Mouse (Mus musculus): ENCODE data around the gene Ctnnbip1. TPM values are rescaled to one million over a fixed set of nuclear protein-coding genes. Genes with fewer than 3 reads are reported as not detected.

Gene Ctnnbip1
- polyA plus RNA-seq (2015; fragmentation: Nextera tagmentation; extraction: Ambion mirVana), result 41.2 and 46.5 TPM in 2 replicates

DNA sequence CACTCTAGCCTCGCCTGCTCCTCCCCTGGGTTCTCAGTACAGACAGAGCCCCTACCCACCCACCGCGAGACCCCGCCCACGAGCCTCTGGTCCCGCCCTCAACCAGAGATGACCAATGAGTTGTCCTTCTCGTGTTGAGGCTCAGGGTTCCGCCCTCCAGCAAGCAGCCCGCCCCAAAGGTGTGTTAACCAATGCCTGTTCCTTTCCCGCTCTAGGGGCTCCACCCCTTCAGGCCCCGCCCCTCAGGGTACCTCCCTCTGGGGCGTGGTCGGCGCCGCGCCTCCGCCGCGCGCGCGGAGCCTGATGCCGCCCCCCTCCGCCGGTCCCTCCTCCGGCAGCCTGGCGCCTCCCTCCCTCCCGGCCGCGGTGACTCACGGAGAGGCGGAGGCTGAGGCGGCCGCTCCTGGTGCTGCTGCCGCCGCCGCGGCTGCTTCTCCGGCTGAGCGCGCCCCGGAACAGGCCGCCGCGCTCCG is at the start of gene Ctnnbip1:
TSS of gene Ctnnbip1 (plus strand) at position 369 of the 473 bp plus-strand sequence.
- Histone ChIP-seq H3K27ac (ENCODE audit: low read length) (peak within 1 kb of the TSS; percentile 66), H3K4me1 (ENCODE audit: control insufficient read depth, insufficient read depth, low read length) (peaks cover 8% of the 10 kb centered on the region; the same call in 1 of the 2 replicates), H3K36me3 (ENCODE audit: control insufficient read depth, insufficient read depth, low read length) (no peaks in the 10 kb centered on the region), H3K4me3 (ENCODE audit: low read length) (peak within 1 kb of the TSS; percentile 81), H3K9ac (ENCODE audit: low read depth, low read length) (peak within 1 kb of the TSS; percentile 90), H3K9me3 (ENCODE audit: control insufficient read depth, low read length) (no peaks in the 10 kb centered on the region), H3K27me3 (replicated peaks; ENCODE audit: control insufficient read depth, insufficient read depth, low read length) (no peaks in the 10 kb centered on the region), H3K4me2 (ENCODE audit: low read depth, low read length) (peak within 1 kb of the TSS; percentile 95)
- peak; percentile 98 for ATAC-seq
- under 1% methylated on average over 40 of the region's 46 CpGs for WGBS

DNA sequence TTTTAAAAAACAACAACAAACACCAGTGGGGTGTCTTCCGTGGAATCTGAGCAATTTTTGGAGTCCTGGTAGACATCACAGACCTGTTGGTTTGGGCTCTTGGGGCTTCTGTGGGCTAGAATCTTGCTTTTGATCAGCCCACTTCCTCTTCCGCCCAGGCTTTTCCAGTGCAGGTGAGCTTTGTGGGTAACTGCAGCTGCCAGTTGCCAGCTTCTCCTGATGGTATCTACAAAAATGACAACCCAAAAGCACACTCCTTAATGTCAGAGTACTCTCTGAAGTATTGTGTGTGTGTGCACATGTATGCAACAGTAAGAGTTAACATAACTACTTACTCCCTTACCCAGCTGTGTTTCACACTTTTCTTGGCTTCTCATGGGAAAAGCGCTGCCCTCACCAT is 48.5 kb upstream of the Ctnnbip1 start:
- H3K36me3 ChIP-seq (ENCODE audit: control insufficient read depth, insufficient read depth, low read length), result peaks cover 9% of the 10 kb centered on the region
- H3K27ac ChIP-seq (ENCODE audit: low read length), result no peak overlapping the region
- 94% methylated on average over 3 of the region's 3 CpGs for WGBS
- no peak overlapping the region for H3K9ac ChIP-seq (ENCODE audit: low read depth, low read length)
- no peaks in the 10 kb centered on the region for H3K27me3 ChIP-seq (replicated peaks; ENCODE audit: control insufficient read depth, insufficient read depth, low read length)
- H3K9me3 ChIP-seq (ENCODE audit: control insufficient read depth, low read length), result no peaks in the 10 kb centered on the region
- H3K4me3 ChIP-seq (ENCODE audit: low read length), result no peak overlapping the region
- no peaks in the 10 kb centered on the region for H3K4me1 ChIP-seq (ENCODE audit: control insufficient read depth, insufficient read depth, low read length)
- H3K4me2 ChIP-seq (ENCODE audit: low read depth, low read length), result no peak overlapping the region
- no peak for ATAC-seq

DNA sequence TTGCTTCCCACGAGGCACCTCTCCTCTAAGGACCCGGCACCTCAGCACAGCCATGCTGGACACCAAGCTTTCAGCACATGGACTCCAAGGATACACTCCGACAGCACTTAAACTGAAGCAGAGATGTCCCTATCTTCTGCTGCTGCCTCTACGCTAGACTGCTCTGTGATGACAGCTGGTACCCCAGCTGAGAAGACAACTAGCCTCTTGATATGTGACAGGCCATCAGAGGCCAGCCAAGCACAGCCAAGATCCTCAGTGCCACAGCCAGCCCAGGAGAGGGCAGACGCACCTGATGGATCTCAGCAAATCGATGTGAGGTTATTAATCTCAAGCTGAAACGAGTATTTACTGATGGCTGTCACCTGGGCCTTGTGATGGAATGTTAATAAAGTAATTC is 42.9 kb upstream of the Ctnnbip1 start:
- Histone ChIP-seq H3K9ac (ENCODE audit: low read depth, low read length) (no peak overlapping the region), H3K4me3 (ENCODE audit: low read length) (no peak overlapping the region), H3K9me3 (ENCODE audit: control insufficient read depth, low read length) (no peaks in the 10 kb centered on the region), H3K27ac (ENCODE audit: low read length) (no peak overlapping the region), H3K4me2 (ENCODE audit: low read depth, low read length) (no peak overlapping the region), H3K4me1 (ENCODE audit: control insufficient read depth, insufficient read depth, low read length) (no peaks in the 10 kb centered on the region), H3K36me3 (ENCODE audit: control insufficient read depth, insufficient read depth, low read length) (peaks cover 9% of the 10 kb centered on the region), H3K27me3 (replicated peaks; ENCODE audit: control insufficient read depth, insufficient read depth, low read length) (no peaks in the 10 kb centered on the region)
- WGBS, result 63% methylated on average over 7 of the region's 7 CpGs
- ATAC-seq, result no peak

DNA sequence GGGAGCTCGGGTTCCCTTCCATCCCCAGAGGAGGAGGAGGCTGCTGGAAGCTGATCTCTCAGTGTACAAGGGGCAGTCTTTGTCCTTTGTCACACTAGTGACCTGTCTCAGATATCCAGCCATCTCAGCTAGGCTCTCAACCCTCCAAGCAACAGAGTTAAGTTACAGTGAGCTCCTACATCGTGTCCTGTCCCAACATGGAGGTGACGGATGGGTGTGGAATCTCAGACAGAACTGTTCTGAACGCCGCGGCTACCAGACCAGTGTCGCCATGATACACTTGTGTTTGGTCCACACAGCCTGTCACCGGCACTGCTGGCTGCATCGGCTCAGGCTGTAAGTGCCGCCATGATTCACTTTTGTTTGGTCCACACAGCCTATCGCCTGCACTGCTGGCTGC is 41.0 kb upstream of the Ctnnbip1 start, which contains the start of gene Tmem274:
TSS of gene Tmem274 (plus strand) at position 301 of the 400 bp plus-strand sequence.
- peaks cover 9% of the 10 kb centered on the region; the same call in 1 of the 2 replicates for H3K36me3 ChIP-seq (ENCODE audit: control insufficient read depth, insufficient read depth, low read length)
- H3K4me2 ChIP-seq (ENCODE audit: low read depth, low read length), result no peak within 1 kb of the TSS
- no peak within 1 kb of the TSS for H3K9ac ChIP-seq (ENCODE audit: low read depth, low read length)
- WGBS, result 89% methylated on average over 11 of the region's 11 CpGs
- no peak within 1 kb of the TSS for H3K27ac ChIP-seq (ENCODE audit: low read length)
- ATAC-seq, result no peak
- no peak within 1 kb of the TSS for H3K4me3 ChIP-seq (ENCODE audit: low read length)
- no peaks in the 10 kb centered on the region for H3K4me1 ChIP-seq (ENCODE audit: control insufficient read depth, insufficient read depth, low read length)
- H3K9me3 ChIP-seq (ENCODE audit: control insufficient read depth, low read length), result no peaks in the 10 kb centered on the region
- H3K27me3 ChIP-seq (replicated peaks; ENCODE audit: control insufficient read depth, insufficient read depth, low read length), result no peaks in the 10 kb centered on the region

GRCm38 (mm10) chr4:149484566-149484965 is 33.5 kb upstream of the Ctnnbip1 start:
- peak overlapping the region; percentile 78 for H3K4me2 ChIP-seq (ENCODE audit: low read depth, low read length)
- peak overlapping the region; percentile 71 for H3K9ac ChIP-seq (ENCODE audit: low read depth, low read length)
- no peaks in the 10 kb centered on the region for H3K27me3 ChIP-seq (replicated peaks; ENCODE audit: control insufficient read depth, insufficient read depth, low read length)
- H3K4me1 ChIP-seq (ENCODE audit: control insufficient read depth, insufficient read depth, low read length), result peaks cover 4% of the 10 kb centered on the region; the same call in 1 of the 2 replicates
- H3K36me3 ChIP-seq (ENCODE audit: control insufficient read depth, insufficient read depth, low read length), result no peaks in the 10 kb centered on the region
- H3K9me3 ChIP-seq (ENCODE audit: control insufficient read depth, low read length), result no peaks in the 10 kb centered on the region
- H3K27ac ChIP-seq (ENCODE audit: low read length), result peak overlapping the region; percentile 20; the same call in 1 of the 2 replicates
- peak overlapping the region; percentile 84 for H3K4me3 ChIP-seq (ENCODE audit: low read length)
- WGBS, result 53% methylated on average over 3 of the region's 3 CpGs
- 0 out of 2 replicates have a peak, but pooled peaks have one; percentile 0 for ATAC-seq

GRCm38 (mm10) chr4:149485053-149485824 is 32.8 kb upstream of the Ctnnbip1 start, which contains the start of the genes Nmnat1 and Lzic:
TSS of gene Nmnat1 (minus strand) at chr4:149485202.
TSS of gene Lzic (plus strand) at chr4:149485229.
- H3K9ac ChIP-seq (ENCODE audit: low read depth, low read length), result peak within 1 kb of the TSS; percentile 71
- peaks cover 4% of the 10 kb centered on the region; the same call in 1 of the 2 replicates for H3K4me1 ChIP-seq (ENCODE audit: control insufficient read depth, insufficient read depth, low read length)
- H3K27me3 ChIP-seq (replicated peaks; ENCODE audit: control insufficient read depth, insufficient read depth, low read length), result no peaks in the 10 kb centered on the region
- no peaks in the 10 kb centered on the region for H3K9me3 ChIP-seq (ENCODE audit: control insufficient read depth, low read length)
- ATAC-seq, result peak; percentile 92
- H3K4me2 ChIP-seq (ENCODE audit: low read depth, low read length), result peak within 1 kb of the TSS; percentile 78
- no peaks in the 10 kb centered on the region for H3K36me3 ChIP-seq (ENCODE audit: control insufficient read depth, insufficient read depth, low read length)
- peak within 1 kb of the TSS; percentile 84 for H3K4me3 ChIP-seq (ENCODE audit: low read length)
- H3K27ac ChIP-seq (ENCODE audit: low read length), result peak within 1 kb of the TSS; percentile 86
- under 1% methylated on average over 60 of the region's 60 CpGs for WGBS

GRCm38 (mm10) chr4:149485825-149486206 is 32.2 kb upstream of the Ctnnbip1 start:
- H3K4me3 ChIP-seq (ENCODE audit: low read length), result peak overlapping the region; percentile 84
- H3K9me3 ChIP-seq (ENCODE audit: control insufficient read depth, low read length), result no peaks in the 10 kb centered on the region
- peak overlapping the region; percentile 78 for H3K4me2 ChIP-seq (ENCODE audit: low read depth, low read length)
- WGBS, result 1% methylated on average over 10 of the region's 10 CpGs
- peak overlapping the region; percentile 86 for H3K27ac ChIP-seq (ENCODE audit: low read length)
- H3K4me1 ChIP-seq (ENCODE audit: control insufficient read depth, insufficient read depth, low read length), result peaks cover 4% of the 10 kb centered on the region; the same call in 1 of the 2 replicates
- ATAC-seq, result no peak
- H3K27me3 ChIP-seq (replicated peaks; ENCODE audit: control insufficient read depth, insufficient read depth, low read length), result no peaks in the 10 kb centered on the region
- H3K9ac ChIP-seq (ENCODE audit: low read depth, low read length), result peak overlapping the region; percentile 71
- H3K36me3 ChIP-seq (ENCODE audit: control insufficient read depth, insufficient read depth, low read length), result no peaks in the 10 kb centered on the region

GRCm38 (mm10) chr4:149487729-149488128 is 30.3 kb upstream of the Ctnnbip1 start:
- no peak overlapping the region for H3K4me2 ChIP-seq (ENCODE audit: low read depth, low read length)
- H3K4me3 ChIP-seq (ENCODE audit: low read length), result no peak overlapping the region
- no peaks in the 10 kb centered on the region for H3K9me3 ChIP-seq (ENCODE audit: control insufficient read depth, low read length)
- no peak for ATAC-seq
- WGBS, result 92% methylated on average over 12 of the region's 12 CpGs
- no peak overlapping the region for H3K9ac ChIP-seq (ENCODE audit: low read depth, low read length)
- peaks cover 3% of the 10 kb centered on the region; the same call in 1 of the 2 replicates for H3K36me3 ChIP-seq (ENCODE audit: control insufficient read depth, insufficient read depth, low read length)
- H3K4me1 ChIP-seq (ENCODE audit: control insufficient read depth, insufficient read depth, low read length), result peaks cover 4% of the 10 kb centered on the region; the same call in 1 of the 2 replicates
- H3K27me3 ChIP-seq (replicated peaks; ENCODE audit: control insufficient read depth, insufficient read depth, low read length), result no peaks in the 10 kb centered on the region
- H3K27ac ChIP-seq (ENCODE audit: low read length), result no peak overlapping the region

- H3K4me2 ChIP-seq (ENCODE audit: low read depth, low read length), result peak overlapping the region; percentile 12; the same call in 1 of the 2 replicates
- no peaks in the 10 kb centered on the region for H3K9me3 ChIP-seq (ENCODE audit: control insufficient read depth, low read length)
- 76% methylated on average over 14 of the region's 14 CpGs for WGBS
- no peak overlapping the region for H3K9ac ChIP-seq (ENCODE audit: low read depth, low read length)
- ATAC-seq, result peak; percentile 86
- H3K4me1 ChIP-seq (ENCODE audit: control insufficient read depth, insufficient read depth, low read length), result 0 out of 2 replicates have a peak, but pooled peaks cover 4% of the 10 kb centered on the region
- no peak overlapping the region for H3K4me3 ChIP-seq (ENCODE audit: low read length)
- peaks cover 6% of the 10 kb centered on the region; the same call in 1 of the 2 replicates for H3K36me3 ChIP-seq (ENCODE audit: control insufficient read depth, insufficient read depth, low read length)
- no peaks in the 10 kb centered on the region for H3K27me3 ChIP-seq (replicated peaks; ENCODE audit: control insufficient read depth, insufficient read depth, low read length)
- peak overlapping the region; percentile 81 for H3K27ac ChIP-seq (ENCODE audit: low read length)
Measured at GRCm38 (mm10) chr4:149489415-149490240, 28.4 kb upstream of the Ctnnbip1 start.

All from intestine, embryonic 16.5 days (tissue).